Mouse (Mus musculus): ENCODE results near the gene Rnaseh1.

GRCm38 (mm10) chr12:28614401-28614800, 35.0 kb upstream of the Rnaseh1 start:
- no peak for TF ChIP-seq CTCF (IDR thresholded peaks at IDR 0.05)
- TF ChIP-seq EP300 (IDR thresholded peaks at IDR 0.05), result no peak
